Mouse (Mus musculus) bone marrow macrophage, adult 2 months (primary cell): ENCODE results near the gene Chst15.

Source experiments
- CTCF ChIP-seq: IDR thresholded peaks from 2 replicates; pipeline ENCODE4 v1.5.1; 2012; ENCODE audit warnings: low read depth, mild to moderate bottlenecking, low read length, moderate library complexity
- POLR2A ChIP-seq: IDR thresholded peaks from 2 replicates; pipeline ENCODE4 v1.6.1; 2012; ENCODE audit warnings: mild to moderate bottlenecking, low read depth, low read length, borderline replicate concordance

DNA sequence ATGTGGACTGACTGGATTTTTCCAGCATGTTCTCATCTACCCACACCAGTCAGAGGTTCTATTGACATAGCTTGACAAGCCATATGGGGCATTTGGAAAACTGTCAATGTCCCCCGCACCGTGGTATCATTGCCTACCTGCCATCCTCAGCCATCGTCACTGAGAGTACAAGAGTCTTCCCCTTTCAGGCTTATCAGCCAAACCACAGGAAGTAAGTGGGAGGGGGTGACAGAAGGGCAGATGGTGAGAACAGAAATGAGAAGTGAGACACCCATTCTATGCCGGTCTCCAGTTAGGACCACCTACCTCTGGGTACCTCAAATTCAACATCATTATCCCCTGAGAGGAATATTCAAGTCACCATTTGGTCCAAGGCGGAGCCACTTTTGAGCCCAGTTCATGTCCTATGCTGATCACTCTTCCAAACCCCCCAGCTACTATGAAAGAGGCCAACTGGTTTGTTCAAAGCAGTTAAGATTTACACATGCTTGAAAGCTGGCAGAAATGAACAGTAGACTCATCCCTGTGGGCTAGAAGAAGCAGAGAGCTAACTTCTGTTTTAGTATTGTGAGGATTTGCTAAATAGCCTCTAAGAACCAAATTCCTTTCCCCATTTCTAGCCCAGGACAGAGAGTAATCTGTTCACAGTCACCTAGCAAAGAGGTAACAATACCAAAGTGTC is 48.8 kb upstream of the Chst15 start:
- TF ChIP-seq CTCF, result no peak
- no peak for TF ChIP-seq POLR2A
